Mouse (Mus musculus) right cerebral cortex, postnatal 25 days (tissue): ENCODE measurements around the gene Vmn1r29.
"Not testable (repeated sequence)": the region's sequence is repeated elsewhere in the genome, so short reads cannot be mapped to it uniquely, and the experiment has no call there.

ENCODE experiments used
- DNase-seq: peaks from one replicate; pipeline ENCODE4 v3.0.0; 2022

The Vmn1r29 gene

GRCm38 (mm10) chr6:58301249-58301648, at the start of gene Vmn1r29:
Vmn1r29 (plus strand) TSS chr6:58301549.
- no peak for DNase-seq

DNA sequence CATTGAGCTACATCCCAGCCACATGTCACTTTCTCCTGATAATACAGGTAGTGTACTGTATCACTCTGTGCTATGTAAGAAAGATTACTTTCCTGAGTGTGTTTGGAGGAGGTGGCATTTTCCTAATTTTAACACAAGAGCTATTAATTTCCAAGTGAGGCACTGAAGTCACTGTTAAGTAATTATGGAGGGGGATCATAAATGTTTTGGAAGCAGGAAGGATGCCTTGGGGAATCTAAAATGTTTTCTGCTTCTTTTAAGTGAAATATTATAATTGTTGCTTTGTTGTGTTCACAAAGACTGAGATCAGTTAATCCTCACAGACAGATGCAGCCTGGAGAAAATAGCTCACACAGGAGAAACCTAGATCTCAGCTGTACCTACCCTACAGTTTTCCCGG, 39.6 kb upstream of the Vmn1r29 start, which contains the start of gene Vmn1r28:
Gene Vmn1r28, plus strand, starts transcription at position 301 of the 400 bp plus-strand sequence.
- no peak for DNase-seq

- not testable (repeated sequence) for DNase-seq
Measured at GRCm38 (mm10) chr6:58279661-58280060, 21.7 kb upstream of the Vmn1r29 start.

DNA sequence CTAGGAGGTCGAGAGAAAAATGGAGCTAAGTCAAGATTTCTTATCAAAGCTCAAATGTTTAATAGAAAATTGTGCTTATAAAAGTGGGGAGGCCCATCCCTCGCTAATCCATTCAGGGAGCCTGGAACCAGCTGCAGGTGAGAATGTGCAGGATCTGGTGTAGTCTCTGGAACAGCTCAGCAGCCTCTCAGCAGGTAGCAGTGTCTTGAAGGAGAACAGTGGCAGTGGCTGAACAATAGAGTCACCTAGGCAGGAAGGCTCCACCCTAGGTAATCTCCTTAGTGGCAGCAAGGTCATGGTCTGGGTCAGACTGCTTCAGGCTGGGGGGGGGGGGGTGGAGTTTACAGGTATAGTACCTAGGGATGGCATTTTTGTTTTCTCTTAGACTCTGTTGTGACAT, 9.1 kb upstream of the Vmn1r29 start:
- DNase-seq = no peak

DNA sequence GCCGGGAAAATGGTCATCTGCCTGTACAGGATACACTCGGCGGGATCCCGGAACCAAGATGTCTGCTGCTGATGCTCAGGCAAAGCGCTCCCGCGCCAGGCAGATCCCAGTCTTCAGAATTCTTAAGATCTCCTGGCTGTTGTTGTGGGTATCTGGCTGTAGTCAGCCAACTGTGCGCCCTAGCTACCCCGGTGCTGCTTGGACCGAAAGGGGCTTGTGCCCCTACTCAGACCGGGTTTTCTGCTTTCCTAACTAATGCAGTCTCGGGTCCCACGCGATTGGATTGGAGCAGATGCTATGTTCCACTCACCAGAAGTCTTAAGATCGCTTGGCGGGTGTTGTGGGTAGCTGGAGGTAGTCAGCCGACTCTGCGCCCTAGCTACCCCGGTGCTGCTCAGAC, 2.8 kb upstream of the Vmn1r29 start:
- not testable (repeated sequence) for DNase-seq

DNA sequence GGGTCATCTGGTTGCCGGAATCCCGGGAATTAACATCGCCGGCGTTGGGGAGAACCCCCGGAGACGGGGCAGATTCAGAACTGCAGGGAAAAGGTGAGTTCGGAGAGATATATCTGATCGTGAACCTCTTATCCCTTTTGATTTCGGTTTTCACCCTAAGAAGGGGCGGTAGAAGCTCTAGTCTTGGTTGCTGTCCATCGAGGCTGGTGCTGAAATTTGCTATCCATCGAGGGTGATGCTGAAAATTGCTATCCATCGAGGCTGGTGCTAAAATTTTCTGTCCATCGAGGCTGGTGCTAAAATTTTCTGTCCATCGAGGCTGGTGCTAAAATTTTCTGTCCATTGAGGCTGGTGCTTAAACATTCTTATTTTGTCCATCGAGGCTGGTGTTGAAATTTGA, 29.3 kb downstream of the Vmn1r29 start:
- not testable (repeated sequence) for DNase-seq
